Mouse (Mus musculus) megakaryocyte progenitor cell, adult 5-6 weeks (primary cell): ENCODE results near the gene Etl4. TPM values are rescaled to one million over a fixed set of nuclear protein-coding genes. Genes with fewer than 3 reads are reported as not detected.
"Not testable (repeated sequence)": the region's sequence is repeated elsewhere in the genome, so short reads cannot be mapped to it uniquely, and the experiment has no call there.

Source experiments
- ATAC-seq: replicated peaks from 2 replicates; pipeline ENCODE4 v1.8.0; 2016; ENCODE audit warnings: mild to moderate bottlenecking, moderate TSS enrichment, inconsistent platforms; ENCODE audit not compliant: poor library complexity
- total RNA-seq, 2 experiments: library from RNA; stranded (forward) in 1 of 2; stranded (reverse) in 1 of 2; fragments of 157-497, 149-512 nt in 1 of 2; fragments of 200-1000 nt in 1 of 2; gene quantifications; 2 replicates each; pipeline versions ENCODE4 v1.2.3 to v1.2.4; 2015 to 2017

The Etl4 gene
- total RNA-seq, 2 experiments from 2014 or later: 0.30 TPM; not detected in 1

DNA sequence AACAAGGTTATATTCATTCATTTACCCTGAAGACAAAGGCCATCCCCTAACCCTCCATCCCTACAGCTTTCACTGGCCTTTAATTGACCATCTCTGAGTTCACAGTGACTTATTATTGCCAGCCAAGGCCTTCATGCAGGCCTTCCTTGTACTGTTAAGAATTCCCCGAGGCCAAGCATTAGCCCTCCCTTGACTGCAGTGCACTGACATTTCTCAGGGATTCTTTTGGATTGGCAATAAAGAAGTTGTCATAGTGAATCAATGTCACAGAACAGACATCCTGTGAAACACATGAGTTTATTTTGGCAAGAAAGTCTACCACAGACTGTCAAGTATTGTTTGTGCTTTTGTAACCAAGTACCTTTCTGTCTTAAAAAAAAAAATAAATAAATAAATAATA lies 257.5 kb downstream of the Etl4 start:
- no peak for ATAC-seq

DNA sequence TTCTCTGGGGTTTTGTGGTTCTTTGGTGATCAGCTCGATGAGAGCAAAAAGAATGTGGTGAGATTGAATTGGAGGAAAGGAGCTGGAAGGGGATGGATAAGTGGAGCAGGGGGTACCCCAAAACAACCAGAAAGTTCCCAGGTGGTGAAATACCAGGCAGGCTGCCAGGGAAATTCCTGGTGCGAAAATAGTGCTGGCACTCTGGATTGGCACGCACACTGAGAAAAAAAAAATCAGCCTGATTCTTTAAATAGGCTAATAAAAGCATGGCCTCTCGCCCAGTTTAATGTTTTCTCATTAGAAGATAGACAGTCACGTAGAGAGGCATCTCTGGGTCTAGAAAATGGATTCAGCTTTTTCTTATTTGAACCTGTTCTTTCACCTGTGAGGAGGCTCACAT lies 258.0 kb downstream of the Etl4 start:
- ATAC-seq: no peak

DNA sequence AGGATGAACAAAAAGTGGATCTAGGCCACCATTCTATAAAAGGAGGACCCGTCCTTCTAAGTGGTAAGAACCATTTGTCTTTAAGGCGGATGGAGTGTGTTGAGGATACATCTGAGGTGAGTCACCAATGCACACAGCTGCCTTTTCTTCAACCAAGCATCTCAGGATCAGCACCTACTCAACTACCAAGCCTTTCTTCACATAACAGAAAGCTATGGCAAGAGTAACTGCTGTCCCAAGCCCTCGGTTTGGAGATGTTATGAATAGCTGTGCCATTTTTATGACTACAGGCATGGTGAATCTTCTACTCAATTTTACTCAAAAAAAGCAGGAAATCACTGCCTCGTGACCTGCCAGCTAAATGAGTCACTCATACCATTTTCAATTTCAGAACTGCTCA lies 258.6 kb downstream of the Etl4 start:
- no peak for ATAC-seq

DNA sequence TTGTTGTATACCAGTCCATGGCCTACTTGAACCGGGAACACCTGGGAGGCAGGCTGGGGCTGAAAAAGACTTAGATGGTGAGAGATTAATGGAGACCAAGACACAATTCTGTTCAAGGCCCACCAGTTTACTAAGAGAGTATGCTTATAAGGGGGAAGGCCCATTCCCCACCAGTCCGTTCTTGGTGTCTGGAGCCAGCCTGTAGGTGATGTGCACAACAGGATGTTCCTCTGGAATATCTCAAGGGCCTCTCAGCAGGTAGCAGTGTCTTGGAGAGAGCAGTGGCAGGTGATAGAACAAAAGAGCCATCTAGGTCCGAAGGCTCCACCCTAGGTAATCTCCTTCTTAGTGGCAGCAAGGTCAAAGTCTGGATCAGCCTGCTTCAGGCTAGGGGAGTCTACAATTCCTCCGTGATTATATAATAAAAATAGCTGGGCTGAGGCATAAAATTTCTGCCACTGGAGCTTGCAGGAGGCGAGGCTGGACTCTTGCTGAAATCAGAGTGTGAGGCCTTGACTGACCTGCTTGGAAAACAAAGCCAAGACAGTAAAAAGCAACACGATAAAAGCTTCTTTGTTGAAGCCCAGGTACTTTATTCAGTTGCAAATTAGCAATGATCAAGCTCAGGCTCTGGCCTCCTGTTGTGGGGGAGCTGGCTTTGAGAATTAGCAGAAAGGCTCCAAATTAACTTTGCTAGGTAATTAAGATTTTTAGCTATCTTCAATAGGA lies 267.0 kb downstream of the Etl4 start:
- not testable (repeated sequence) for ATAC-seq

DNA sequence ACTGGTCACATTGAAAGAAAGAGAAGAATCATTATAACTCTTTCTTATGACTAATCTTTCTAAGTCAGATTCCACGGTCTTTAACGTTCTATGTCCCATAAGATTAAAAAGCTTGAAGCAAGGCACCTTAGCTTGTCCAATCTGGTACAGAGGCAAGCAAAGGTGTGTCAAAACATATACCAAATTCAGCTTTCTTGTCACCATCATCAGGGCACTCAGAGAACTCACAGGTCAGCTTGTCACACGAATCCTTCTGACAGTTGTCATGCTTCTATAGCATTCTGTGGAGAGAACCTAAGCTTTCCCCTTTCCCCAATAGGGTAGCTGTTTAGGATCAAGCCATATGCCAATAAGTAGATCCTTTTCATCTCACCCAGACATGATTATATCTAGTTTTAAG lies 267.7 kb downstream of the Etl4 start:
- ATAC-seq: not testable (repeated sequence)

DNA sequence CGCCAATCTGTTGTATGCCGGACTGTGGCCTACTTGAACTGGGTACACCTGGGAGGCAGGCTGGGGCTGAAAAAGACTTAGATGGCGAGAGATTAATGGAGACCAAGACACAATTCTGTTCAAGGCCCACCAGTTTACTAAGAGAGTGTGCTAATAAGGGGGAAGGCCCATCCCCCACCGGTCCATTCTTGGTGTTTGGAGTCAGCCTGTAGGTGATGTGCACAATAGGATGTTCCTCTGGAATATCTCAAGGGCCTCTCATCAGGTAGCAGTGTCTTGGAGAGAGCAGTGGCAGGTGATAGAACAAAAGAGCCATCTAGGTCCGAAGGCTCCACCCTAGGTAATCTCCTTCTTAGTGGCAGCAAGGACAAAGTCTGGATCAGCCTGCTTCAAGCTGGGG lies 271.0 kb downstream of the Etl4 start:
- not testable (repeated sequence) for ATAC-seq

DNA sequence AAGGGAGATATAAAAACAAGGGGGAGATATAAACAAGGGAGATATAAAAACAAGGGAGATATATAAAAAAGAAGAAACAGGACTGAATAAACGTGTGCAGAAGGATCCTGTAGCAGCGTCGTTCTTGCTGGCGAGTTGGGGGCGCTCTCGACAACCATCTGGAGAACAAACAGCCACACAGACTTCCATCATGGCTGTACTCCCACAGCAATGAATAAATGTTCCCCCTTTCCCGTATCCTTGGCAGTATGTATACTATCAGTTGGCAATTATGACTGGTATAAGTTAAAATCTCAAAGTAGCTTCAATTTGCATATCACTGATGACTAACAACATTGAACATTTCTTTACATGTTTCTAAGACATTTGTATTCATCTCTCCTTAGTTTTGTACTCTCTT lies 277.6 kb downstream of the Etl4 start:
- not testable (repeated sequence) for ATAC-seq

DNA sequence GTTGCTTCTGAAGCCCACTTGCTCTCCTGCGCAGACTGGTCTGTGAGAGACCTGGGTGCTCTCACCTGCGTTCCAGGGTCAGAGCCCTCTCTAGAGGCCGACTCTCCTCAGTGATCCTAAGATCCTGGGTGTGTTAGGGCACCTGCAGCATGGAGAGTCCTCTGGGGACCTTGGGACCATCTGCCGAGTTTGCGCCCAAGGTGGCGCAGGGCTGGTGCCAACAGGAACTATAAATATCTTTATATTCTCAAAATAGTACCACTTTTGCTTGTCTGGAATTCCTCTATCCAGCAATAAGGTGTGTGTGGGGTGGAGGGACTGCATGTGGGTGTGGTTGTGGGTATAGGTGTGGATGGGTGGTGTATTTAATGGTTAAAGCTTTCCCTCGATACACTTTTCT lies 293.4 kb downstream of the Etl4 start:
- no peak for ATAC-seq

DNA sequence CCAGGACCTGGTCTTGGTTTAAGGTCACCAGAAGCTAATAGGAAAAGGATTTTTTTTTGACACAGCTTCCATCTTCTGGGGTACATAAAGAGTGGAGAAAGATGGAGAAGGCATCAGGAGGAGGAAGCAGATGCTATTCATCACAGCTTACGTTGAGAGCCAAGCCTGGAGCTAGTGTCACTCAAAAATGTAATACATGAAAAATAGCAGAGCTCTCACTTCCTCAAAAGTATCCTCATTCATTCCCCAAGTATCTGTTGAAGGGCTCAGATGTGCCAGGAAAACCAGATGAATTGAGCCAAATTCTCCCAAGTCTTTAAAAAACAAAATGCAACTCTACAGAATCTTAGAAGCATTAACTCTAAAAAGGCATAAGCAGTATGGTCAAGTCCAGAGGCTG lies 297.1 kb downstream of the Etl4 start:
- no peak for ATAC-seq

DNA sequence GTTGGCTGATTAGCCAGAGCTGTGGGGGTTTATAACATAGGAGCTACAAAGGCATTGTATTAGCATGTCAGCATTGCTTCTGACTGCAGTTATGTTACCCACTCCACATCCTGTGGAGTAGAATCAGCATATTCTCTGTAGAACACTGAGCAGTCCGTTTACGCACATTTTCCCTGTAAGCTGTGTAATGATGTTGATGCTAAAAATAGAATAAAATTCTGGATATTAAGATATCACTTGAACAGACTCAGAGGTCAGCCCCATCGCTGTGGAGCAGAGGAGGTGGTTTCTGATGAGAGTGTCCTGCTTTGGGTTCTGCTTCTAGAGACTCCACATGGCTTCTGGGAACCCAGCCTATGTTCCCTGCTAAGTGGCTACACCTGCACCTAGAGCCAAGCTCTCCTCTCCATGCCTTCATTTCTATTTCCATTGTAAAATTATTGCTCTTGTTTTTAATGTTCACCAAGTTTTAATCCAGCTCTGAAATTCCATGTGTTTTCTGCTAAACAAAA lies 299.2 kb downstream of the Etl4 start:
- ATAC-seq: no peak

DNA sequence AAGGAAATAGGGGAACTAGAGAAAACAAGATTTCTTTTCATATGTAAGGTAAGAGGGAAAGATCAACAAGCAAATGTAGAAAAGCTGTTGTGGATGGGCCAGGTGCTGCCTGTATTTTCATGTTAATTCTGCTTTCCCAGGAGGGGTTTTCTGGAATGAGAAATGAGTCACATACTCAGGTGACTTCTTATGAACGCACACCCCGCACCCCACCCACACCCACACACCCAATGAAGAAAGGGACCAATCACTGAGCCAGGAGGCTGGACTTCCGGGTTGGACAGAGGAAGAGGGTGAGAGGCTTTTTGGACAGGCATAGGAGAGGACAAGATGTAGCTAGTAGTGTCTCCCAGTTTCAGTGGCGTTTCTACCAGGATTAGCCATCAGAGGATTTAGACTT lies 299.8 kb downstream of the Etl4 start:
- no peak for ATAC-seq

DNA sequence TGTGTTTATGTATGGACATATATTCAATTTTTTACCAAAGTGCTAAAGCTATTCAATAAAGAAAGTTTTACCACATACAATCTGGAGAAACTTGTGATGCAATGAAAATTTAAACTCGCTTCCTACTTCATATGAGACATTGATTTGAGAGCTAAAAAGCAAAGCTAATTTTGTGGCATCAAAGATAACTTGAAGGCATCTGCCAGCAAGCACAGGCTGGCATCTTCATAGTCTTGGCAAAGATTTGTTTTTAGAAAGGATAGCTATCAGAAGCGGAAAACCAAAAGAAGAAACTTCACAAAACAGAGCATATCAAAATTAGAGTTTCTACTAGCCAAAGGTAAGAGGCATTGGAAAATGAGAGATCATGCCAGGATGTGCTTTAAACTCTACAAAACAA lies 306.7 kb downstream of the Etl4 start:
- no peak for ATAC-seq

DNA sequence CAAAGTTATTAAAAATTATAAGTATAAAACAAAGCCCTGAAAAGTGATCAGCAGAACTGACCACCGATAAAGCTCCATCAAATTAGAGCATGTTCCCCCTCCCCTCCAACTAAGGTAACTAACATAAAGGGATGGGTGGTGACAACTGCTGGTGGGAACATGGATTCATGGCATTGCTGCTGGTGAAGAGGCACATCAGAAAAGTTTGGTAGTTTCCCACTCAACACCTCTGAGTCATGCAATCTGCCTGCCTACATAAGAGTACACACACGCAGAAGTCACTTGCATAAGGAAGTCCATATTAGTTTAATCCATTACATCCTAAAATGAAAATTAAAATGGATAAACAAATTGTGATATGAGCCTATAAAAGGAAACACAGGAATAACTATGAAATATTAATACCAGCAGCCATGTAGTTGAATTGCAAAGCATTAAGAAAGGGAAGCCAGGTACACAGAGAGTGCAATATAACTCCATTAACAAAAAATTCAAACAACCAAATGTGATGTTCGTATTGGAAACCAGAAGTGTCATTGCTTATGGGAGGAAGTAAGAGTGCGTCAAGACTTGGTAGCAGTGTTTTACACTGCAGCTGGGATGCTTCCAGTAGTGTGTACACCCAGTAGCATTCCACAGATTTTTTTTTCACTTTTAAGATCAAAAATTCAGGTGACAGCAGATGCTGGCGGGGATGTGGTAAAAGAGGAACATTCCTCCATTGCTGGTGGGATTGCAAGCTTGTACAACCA lies 307.3 kb downstream of the Etl4 start:
- no peak for ATAC-seq

DNA sequence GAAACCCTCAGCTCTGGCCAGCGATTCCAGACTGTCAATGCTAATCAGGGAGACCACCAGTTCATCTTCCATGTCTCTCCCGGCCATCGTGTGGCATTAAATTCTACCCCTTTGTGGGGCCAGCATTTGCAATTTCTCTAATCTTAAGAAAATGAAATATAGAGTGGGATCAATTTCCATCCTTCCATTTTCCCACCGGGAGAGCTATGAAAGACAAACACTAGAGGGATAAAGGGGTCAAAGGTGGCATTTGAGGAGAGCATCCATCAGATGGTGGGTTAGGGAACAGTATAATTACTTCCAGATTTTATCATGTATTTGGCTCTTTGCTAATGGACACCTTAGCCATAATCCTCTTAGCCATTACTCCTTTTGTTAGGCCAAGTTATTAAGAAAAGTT lies 321.8 kb downstream of the Etl4 start:
- ATAC-seq: no peak

DNA sequence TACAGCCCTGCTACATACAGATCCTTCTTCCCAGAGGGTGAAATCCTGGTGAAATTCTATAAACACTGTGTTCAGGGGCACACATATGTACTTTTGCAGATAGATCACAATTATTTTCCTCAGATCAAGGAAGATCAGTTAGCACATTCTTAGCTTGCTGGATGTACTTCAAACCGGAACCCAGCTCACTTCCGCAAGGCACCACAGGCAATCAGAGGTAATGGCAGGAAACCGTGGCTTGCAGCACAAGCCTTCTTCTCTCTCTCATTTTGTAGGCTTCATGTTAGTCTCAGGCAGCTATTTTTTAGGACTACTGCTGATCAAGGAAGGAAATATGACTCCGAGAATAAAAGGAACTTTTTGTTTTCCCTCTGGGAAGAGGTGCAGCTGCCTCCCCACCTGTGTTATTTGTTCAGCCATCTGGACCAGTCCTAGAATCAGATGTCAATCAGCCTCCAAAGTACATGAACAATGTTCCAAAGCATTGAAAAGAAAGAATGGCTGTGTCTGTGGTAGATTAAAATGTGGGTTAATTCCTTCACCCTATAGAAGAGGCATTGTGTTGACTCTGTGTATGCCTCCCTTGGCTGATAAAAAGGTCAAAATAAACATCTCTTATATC lies 338.6 kb downstream of the Etl4 start:
- ATAC-seq: peak; percentile 81

DNA sequence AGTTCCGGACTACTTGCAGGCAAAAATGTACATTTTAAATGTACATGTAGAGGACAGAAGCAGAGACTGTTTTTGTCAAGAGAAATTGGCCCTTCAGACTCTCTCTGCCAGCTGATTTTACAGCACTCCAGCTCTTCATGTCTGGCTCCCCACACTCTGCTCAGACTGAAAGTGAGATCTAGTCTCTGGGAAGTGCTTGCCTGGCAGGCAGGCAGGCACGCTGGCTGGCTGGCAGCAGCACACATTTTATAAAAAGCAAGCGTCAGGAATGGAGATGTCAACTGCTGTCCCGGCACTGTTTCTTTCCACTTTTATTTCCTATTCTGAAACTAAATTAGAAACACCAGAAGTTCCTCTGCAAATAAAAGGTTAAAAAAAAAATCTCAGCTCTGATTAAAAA lies 339.8 kb downstream of the Etl4 start:
- no peak for ATAC-seq

DNA sequence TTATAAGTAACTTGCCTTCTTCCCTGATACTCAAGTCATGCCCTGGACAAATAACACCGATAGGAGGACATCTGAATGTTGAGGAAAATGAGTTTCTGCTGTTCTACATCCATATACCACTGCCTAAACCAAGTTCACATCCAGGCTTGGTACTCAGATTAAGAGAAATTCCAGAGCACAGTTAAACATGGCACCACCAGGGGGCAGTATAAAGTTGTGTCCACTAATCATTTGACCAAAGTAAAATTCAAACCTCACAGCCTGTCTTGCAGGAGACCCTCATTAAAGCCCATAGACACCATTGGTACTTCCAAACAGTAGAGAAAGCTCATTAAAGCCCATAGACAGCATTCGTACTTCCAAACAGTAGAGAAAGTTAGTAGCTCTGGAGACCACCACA lies 366.5 kb downstream of the Etl4 start:
- ATAC-seq: no peak

DNA sequence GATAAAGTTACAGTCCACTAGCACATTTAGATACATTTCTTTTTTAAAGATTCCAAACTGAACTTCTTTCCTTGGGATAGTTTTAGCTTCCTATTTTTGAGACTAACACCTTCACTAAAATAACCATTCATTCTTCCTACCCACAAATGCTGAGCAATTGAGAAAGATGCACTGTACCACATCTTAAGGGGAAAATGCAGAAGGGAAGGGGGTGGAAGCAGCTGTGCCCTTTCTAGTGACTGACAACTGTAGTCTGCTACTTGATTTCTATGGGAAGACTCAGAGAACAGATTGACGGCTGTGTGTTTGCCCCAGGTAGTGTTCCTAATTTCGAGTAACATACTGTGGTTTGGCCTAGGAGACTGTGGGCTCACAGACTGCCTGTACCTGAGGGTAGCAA lies 372.3 kb downstream of the Etl4 start:
- no peak for ATAC-seq

DNA sequence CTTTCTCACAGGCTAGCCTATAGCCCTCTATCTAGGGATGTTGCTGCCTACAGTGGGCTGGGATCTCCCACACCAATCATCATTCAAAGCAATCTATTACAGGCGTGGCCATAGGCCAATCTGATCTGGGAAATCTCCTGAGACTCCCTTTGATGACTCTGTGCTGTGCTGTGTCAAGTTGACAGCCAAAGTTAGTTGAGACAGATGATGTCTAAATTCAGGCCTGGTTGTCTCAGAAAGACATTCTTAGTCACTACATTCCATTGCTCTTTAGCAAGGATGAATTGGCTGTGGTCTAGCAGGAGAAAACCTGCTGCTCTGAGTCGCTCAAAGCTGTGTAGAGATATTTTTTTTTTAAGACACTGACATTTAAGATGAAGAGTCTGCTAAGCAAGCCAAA lies 374.8 kb downstream of the Etl4 start:
- ATAC-seq: no peak

DNA sequence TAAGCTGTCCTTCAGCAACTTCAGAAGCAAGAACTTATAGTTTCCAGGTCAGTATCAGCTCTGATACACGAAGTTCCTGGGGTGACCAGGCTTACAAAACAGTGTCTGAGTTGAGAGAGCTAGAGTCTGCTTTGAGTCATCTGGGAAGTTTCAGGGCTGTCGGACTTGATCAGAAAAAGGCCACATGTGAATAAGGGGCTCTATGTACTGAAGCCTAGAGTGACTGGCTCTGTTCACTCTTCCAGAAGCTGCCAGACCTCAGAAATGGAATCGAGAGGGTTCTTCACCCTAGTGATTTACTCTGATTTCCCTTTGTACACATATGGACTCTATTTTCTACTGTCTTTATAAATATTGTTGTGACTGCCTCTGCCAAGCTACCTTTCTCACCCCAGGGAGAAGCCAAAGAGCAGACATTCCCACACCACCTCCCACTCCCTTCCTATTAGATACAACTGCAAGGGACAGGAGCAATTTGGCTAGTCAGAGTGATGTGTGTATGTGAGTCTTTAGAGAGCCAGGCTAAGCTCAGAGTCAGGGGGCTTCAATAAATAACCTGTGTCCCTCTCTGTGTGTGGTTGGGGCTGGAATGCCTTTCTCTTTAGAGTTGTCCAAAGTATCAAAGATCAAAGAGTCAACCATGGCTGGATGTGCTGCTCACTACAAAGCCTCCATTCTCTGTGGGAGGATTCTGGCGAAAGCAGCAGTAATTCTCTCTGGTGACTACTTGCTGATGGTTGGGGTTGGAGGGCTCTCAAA lies 381.6 kb downstream of the Etl4 start:
- ATAC-seq: no peak

DNA sequence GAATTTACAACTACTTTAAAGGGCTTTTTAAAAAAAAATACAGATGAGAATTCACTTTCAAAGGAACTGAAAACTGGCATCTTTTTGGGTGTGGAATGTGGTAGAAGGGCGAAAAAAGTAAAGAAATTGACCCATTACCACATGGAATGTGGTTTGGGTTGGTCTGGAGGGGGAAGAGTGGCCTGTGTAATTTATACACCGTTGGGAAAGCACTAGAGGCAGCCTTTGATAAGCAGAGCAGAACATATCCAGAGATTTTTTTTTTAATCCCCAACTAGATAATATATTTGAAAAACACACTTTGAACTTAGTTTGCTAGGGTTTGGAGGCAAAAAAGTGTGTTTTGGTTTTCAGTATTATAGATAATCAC lies 382.1 kb downstream of the Etl4 start:
- no peak for ATAC-seq
